Mouse (Mus musculus) layer of hippocampus, adult 9-11 months (tissue): ENCODE data around the gene Wsb1.

ENCODE experiments used
- DNase-seq: peaks from one replicate; pipeline ENCODE4 v3.0.0; 2022

The Wsb1 gene

GRCm38 (mm10) chr11:79209882-79210471 lies 44.5 kb downstream of the Wsb1 start:
- no peak for DNase-seq

DNA sequence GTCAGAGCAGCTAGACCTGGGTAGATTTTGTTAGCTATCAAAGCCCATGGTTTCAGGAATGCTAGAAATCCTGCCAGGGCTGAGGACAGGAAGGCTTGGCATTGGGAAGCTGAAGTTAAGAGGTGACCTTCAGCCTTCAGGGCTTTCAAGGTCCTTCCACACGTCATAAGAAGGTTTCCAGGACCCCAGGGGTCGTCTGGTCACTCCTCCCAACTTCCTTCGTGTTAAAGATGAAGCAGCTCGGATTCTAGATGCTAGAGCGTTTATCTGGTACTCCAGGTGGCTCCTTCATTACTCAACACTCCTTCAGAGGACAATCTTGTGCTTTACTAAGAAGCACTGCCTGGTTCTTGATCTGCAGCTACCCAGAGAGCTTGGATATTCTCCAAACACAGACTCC lies 45.4 kb downstream of the Wsb1 start:
- no peak for DNase-seq

- no peak for DNase-seq
Observed at GRCm38 (mm10) chr11:79208462-79208861, 46.0 kb downstream of the Wsb1 start.

- no peak for DNase-seq
Observed at GRCm38 (mm10) chr11:79207691-79208090, 46.8 kb downstream of the Wsb1 start.

GRCm38 (mm10) chr11:79204444-79204843 lies 50.0 kb downstream of the Wsb1 start:
- DNase-seq = no peak

DNA sequence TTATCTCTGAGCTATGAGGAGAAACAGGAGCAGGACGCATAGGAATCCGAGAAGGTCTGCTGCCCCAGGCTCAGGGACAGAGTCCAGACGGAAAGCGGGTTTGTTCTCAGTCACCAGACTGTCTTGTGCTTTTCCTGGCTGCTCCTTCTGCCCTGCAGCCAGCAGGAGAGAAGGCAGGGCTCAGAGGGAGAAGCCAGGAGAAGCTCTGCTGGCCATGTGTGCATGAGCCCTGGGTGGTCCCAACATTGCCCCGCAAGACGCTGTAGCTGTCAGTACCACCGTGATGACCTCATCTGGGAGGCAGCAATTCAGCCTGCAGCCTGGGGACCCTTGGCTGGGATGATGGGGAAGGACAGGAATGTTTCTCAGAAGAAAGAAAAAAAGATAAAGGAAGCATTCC lies 54.0 kb downstream of the Wsb1 start:
- no peak for DNase-seq

DNA sequence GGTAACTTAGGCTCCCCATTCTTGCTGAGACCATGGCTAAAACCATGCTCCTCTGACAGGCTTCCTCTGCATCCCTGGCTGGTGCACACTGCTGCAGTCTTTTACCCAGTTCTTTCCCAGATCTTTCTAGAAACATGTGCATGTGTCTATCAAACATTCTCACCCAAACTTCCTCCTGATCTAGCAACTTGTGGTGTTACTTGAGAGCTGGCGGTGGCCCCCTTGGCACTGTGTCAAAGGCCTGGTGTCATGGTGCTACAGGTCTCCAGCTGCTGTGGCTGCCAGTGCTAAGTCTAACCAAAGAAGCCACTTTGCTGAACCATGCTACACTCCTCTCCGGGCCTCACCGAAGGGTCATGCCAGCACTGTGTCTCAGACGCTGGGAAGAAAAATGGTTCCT lies 55.9 kb downstream of the Wsb1 start:
- DNase-seq = no peak

GRCm38 (mm10) chr11:79197846-79198235 lies 56.6 kb downstream of the Wsb1 start:
- DNase-seq = no peak

- DNase-seq = no peak
Observed at GRCm38 (mm10) chr11:79196876-79197845, 57.3 kb downstream of the Wsb1 start.

DNA sequence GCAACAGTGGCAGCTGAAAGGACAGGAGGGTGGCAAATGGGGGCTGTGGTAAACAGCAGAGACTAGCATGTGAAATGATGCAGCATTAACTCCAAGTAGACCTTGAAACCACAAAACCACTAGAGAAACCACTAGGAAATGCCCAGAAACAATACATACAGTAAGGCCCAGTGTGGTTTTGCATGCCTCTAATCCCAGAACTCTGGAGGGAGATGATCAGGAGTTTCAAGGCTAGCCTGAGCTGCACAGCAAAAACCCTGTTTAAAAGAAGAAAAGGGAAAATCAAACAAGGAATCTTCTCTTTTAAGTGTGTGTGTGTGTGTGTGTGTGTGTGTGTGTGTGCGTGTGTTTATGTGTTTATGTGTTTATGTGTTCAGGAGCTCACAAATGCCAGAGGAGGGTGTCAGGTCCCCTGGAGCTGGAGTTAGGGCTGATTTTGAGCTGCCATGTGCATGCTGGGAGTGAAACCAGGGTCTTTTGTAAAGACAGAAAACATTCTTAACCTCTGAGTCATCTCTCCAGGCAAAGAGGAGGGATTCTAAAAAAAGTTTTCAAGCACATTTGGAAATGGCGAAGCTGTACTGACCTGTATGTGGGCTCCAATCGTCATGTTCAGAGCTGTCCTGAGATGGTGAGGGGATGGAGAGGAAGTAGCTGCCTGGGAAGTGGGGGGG lies 58.1 kb downstream of the Wsb1 start:
- no peak for DNase-seq

- DNase-seq = no peak
Observed at GRCm38 (mm10) chr11:79192176-79192575, 62.3 kb downstream of the Wsb1 start.

DNA sequence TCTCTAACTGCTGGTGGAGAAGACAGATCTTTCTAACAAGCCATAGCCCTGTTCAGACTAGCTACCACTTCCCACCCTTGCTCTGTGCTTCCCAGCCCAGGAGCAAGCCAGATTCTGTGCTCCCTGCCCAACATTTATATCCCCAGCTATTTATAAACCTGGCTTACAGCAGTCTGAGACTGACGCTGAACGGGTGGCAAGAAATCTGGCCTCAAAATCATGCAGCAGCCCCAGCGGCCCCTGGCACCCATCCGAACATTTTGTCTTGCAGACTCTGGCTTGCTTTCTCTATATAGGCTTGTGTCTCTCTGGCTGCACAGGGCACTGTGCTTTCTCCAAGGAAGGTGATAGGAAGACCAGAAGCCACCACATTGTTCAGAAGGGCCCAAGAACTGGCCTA lies 63.3 kb downstream of the Wsb1 start:
- DNase-seq = peak; percentile 50

GRCm38 (mm10) chr11:79190257-79190656 lies 64.2 kb downstream of the Wsb1 start:
- DNase-seq = no peak
